Mouse (Mus musculus) cerebellum, adult 2 months (tissue): ENCODE measurements around the gene Tsr2.

Experiments used
- CTCF ChIP-seq: fragments of 200-500 bp; IDR thresholded peaks from 2 replicates; pipeline ENCODE4 v1.5.1; 2011; ENCODE audit warnings: low read depth, mild to moderate bottlenecking, control low read depth, low read length, moderate library complexity, borderline replicate concordance; ENCODE audit not compliant: insufficient read depth
- POLR2A ChIP-seq: fragments of 200-500 bp; IDR thresholded peaks from 2 replicates; pipeline ENCODE4 v1.6.1; 2011; ENCODE audit warnings: low read length, control low read depth, borderline replicate concordance; ENCODE audit not compliant: insufficient read depth

- no peak for TF ChIP-seq CTCF
- TF ChIP-seq POLR2A: no peak
Observed at GRCm38 (mm10) chrX:151061615-151062299, 34.6 kb downstream of the Tsr2 start.
